Mouse (Mus musculus) frontal cortex, adult (tissue): ENCODE measurements at regions not wholly inside any gene's neighbourhood (a gene's known extent, or its start where the extent isn't known, plus 50 kb on each side); places are given as distances from the start of the nearest gene placed in this dataset.
A peak's percentile ranks its signal among the peaks of the same experiment; 100 is the strongest.

Experiments used
- ATAC-seq: cut with Nextera tagmentation; 2 replicates; pipeline ENCODE4 v1.9.2; 2017; ENCODE audit warnings: mild to moderate bottlenecking, moderate library complexity, mixed read lengths; ENCODE audit not compliant: low TSS enrichment

GRCm38 (mm10) chr6:10156097-10156496, 1207.9 kb downstream of the Nxph1 start:
- ATAC-seq, result peak; percentile 94

- ATAC-seq, result no peak
These were observed 1233.5 kb downstream of the Nxph1 start for GRCm38 (mm10) chr6:10181590-10182183.

GRCm38 (mm10) chr6:10185971-10186370, 1237.7 kb downstream of the Nxph1 start:
- ATAC-seq, result no peak
